Mouse (Mus musculus) midbrain, embryonic 14.5 days (tissue): Measurements from ENCODE around the gene Sgms2. TPM values are rescaled to one million over a fixed set of nuclear protein-coding genes. Genes with fewer than 3 reads are reported as not detected.

ENCODE experiments used
- ATAC-seq: fragments of 200-750 bp; cut with Nextera tagmentation; 2 replicates; pipeline ENCODE4 v1.8.0; 2017; ENCODE audit warnings: moderate number of reproducible peaks, moderate library complexity; ENCODE audit not compliant: low FRiP score, low TSS enrichment
- DNase-seq: peaks from one replicate; pipeline ENCODE4 v3.0.0-alpha.2; 2015
- H3K27ac ChIP-seq: fragments of 300-500 bp; sonication (generic); replicated peaks from 2 replicates; pipeline ENCODE4 v1.5.1; 2014; ENCODE audit warnings: mild to moderate bottlenecking, low read depth, low read length, moderate library complexity
- H3K27me3 ChIP-seq: fragments of 300-500 bp; sonication (generic); 2 replicates; pipeline ENCODE4 v1.6.1; 2014; ENCODE audit warnings: low read length, control low read depth, mixed read lengths; ENCODE audit not compliant: control insufficient read depth, insufficient read depth
- H3K36me3 ChIP-seq: fragments of 300-500 bp; sonication (generic); 2 replicates; pipeline ENCODE4 v1.6.1; 2014; ENCODE audit warnings: low read length, control low read depth; ENCODE audit not compliant: control insufficient read depth, insufficient read depth
- H3K4me1 ChIP-seq: fragments of 300-500 bp; sonication (generic); 2 replicates; pipeline ENCODE4 v1.6.1; 2014; ENCODE audit warnings: mild to moderate bottlenecking, antibody characterized with exemption, low read length, control low read depth; ENCODE audit not compliant: control insufficient read depth, insufficient read depth
- H3K4me2 ChIP-seq: fragments of 300-500 bp; sonication (generic); 2 replicates; pipeline ENCODE4 v1.6.1; 2014; ENCODE audit warnings: mild to moderate bottlenecking, low read length, moderate library complexity
- H3K4me3 ChIP-seq: fragments of 300-500 bp; sonication (generic); replicated peaks from 2 replicates; pipeline ENCODE4 v1.5.1; 2014; ENCODE audit warnings: low read depth, low read length
- H3K9ac ChIP-seq: fragments of 300-500 bp; sonication (generic); replicated peaks from 2 replicates; pipeline ENCODE4 v1.6.1; 2014; ENCODE audit warnings: mild to moderate bottlenecking, low read length, moderate library complexity
- H3K9me3 ChIP-seq: fragments of 300-500 bp; sonication (generic); 2 replicates; pipeline ENCODE4 v1.6.1; 2016; ENCODE audit warnings: low read length, control low read depth, mixed read lengths; ENCODE audit not compliant: control insufficient read depth
- WGBS: fragments of 180-500 bp; shearing (Covaris S2); extraction: QIAGEN DNeasy Blood & Tissue Kit; methylation state at CpG from one replicate; pipeline ENCODE4 v1.1.7; 2014; 5-methylcytosine and 5-hydroxymethylcytosine counted together
- polyA plus RNA-seq: library from polyadenylated mRNA; unstranded; fragments of >200 nt; fragmentation: Nextera tagmentation; extraction: Ambion mirVana; gene quantifications from 2 replicates; pipeline ENCODE4 v1.2.1, GENCODE M21; 2014

The Sgms2 gene
- 0.50 and 0.93 TPM in 2 replicates for polyA plus RNA-seq

- DNase-seq (no peak), ATAC-seq (no peak)
- Histone ChIP-seq H3K36me3 (no peaks in the 10 kb centered on the region), H3K4me3 (peak within 1 kb of the TSS; percentile 68), H3K27me3 (peaks cover 35% of the 10 kb centered on the region; the same call in 1 of the 2 replicates), H3K9ac (peak within 1 kb of the TSS; percentile 66), H3K9me3 (no peaks in the 10 kb centered on the region), H3K4me1 (0 out of 2 replicates have a peak, but pooled peaks cover 8% of the 10 kb centered on the region), H3K4me2 (peak within 1 kb of the TSS; percentile 98), H3K27ac (no peak within 1 kb of the TSS)
- WGBS, result 89% methylated on average over 2 of the region's 2 CpGs
These were observed at the start of gene Sgms2 for GRCm38 (mm10) chr3:131491361-131491925. TSS of gene Sgms2 (minus strand) at chr3:131491411.

- ATAC-seq (no peak), DNase-seq (no peak)
- Histone ChIP-seq H3K27me3 (no peaks in the 10 kb centered on the region), H3K9ac (no peak overlapping the region), H3K4me1 (no peaks in the 10 kb centered on the region), H3K4me3 (no peak overlapping the region), H3K27ac (no peak overlapping the region), H3K36me3 (no peaks in the 10 kb centered on the region), H3K4me2 (no peak overlapping the region), H3K9me3 (no peaks in the 10 kb centered on the region)
- 93% methylated on average over 3 of the region's 3 CpGs for WGBS
These were observed 34.0 kb upstream of the Sgms2 start for GRCm38 (mm10) chr3:131525229-131525628.

- no peak for ATAC-seq
- H3K9ac ChIP-seq, result no peak overlapping the region
- DNase-seq, result peak; percentile 78
- no peaks in the 10 kb centered on the region for H3K27me3 ChIP-seq
- no peak overlapping the region for H3K27ac ChIP-seq
- no peaks in the 10 kb centered on the region for H3K36me3 ChIP-seq
- no peaks in the 10 kb centered on the region for H3K9me3 ChIP-seq
- no peaks in the 10 kb centered on the region for H3K4me1 ChIP-seq
- no peak overlapping the region for H3K4me3 ChIP-seq
- 18% methylated on average over 11 of the region's 11 CpGs for WGBS
- H3K4me2 ChIP-seq, result no peak overlapping the region
These were observed 33.6 kb upstream of the Sgms2 start for GRCm38 (mm10) chr3:131524779-131525178.

GRCm38 (mm10) chr3:131524210-131524609 is 33.0 kb upstream of the Sgms2 start:
- Histone ChIP-seq H3K36me3 (no peaks in the 10 kb centered on the region), H3K4me3 (no peak overlapping the region), H3K9ac (no peak overlapping the region), H3K27me3 (no peaks in the 10 kb centered on the region), H3K4me1 (no peaks in the 10 kb centered on the region), H3K9me3 (no peaks in the 10 kb centered on the region), H3K4me2 (no peak overlapping the region), H3K27ac (no peak overlapping the region)
- DNase-seq, result no peak
- WGBS, result 76% methylated on average over 5 of the region's 5 CpGs
- ATAC-seq, result no peak

DNA sequence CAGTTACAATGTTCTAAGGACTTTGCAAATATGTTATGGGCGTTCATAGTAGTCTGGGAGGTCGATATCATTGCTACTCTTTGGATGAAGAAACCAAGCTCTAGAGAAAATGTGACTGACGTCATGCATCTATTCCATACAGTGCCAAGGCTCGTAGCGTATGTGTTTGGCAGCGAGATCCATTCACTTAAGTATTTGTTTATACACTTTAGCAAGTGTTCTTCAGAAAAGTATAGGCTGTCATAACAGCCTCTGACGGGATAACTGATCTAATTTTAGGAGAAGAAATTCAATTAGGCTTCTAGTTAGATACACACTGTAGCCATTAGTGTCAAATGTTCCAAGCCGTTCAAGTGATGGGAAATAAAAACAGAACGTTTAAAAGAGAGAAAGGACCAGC is 32.5 kb upstream of the Sgms2 start:
- Histone ChIP-seq H3K27me3 (no peaks in the 10 kb centered on the region), H3K36me3 (no peaks in the 10 kb centered on the region), H3K4me3 (no peak overlapping the region), H3K27ac (no peak overlapping the region), H3K9me3 (no peaks in the 10 kb centered on the region), H3K9ac (no peak overlapping the region), H3K4me2 (no peak overlapping the region), H3K4me1 (no peaks in the 10 kb centered on the region)
- ATAC-seq (no peak), DNase-seq (no peak)
- WGBS, result 87% methylated on average over 9 of the region's 9 CpGs

DNA sequence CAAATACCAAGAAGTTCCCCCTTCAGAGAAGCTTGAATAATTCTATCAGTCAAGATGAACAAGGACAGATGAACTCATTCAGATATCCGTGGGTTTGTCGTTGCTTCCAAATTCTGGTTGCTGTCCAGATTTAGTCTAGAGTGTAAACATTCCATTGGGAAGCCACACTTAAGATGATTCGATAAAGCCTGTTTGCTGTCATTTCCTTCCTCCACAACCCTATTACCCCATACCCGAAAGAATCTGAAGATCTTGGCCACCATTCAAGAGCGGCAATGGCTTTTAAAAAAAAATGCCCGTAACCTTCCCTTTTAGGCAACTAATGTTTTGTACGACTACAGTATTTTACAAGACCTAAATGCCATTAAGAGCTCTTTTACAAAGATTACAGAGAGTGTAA is 31.0 kb upstream of the Sgms2 start:
- no peaks in the 10 kb centered on the region for H3K9me3 ChIP-seq
- no peaks in the 10 kb centered on the region for H3K36me3 ChIP-seq
- no peak overlapping the region for H3K27ac ChIP-seq
- no peak overlapping the region for H3K9ac ChIP-seq
- no peaks in the 10 kb centered on the region for H3K27me3 ChIP-seq
- H3K4me3 ChIP-seq, result no peak overlapping the region
- H3K4me2 ChIP-seq, result no peak overlapping the region
- H3K4me1 ChIP-seq, result no peaks in the 10 kb centered on the region
- ATAC-seq (no peak), DNase-seq (no peak)
- 89% methylated on average over 7 of the region's 7 CpGs for WGBS

DNA sequence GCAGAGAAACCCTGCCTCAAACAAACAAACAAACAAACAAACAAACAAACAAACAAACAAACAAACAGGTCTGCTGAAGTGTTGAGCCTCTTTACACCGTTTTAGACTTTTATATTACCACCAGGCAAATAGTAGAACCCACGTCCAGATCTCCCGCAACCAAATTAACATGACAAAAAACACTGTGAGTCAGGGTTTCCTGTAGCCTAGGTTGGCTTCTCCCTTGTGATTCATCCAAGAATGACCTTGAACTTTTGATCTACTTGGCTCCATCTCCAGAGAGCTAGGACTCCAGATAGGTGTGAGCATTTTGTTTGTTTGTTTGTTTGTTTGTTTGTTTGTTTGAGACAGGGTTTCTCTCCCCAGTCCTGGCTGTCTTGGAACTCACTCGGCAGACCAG is 30.0 kb upstream of the Sgms2 start:
- ATAC-seq, result no peak
- H3K36me3 ChIP-seq, result no peaks in the 10 kb centered on the region
- no peaks in the 10 kb centered on the region for H3K4me1 ChIP-seq
- H3K4me2 ChIP-seq, result no peak overlapping the region
- no peaks in the 10 kb centered on the region for H3K27me3 ChIP-seq
- DNase-seq, result no peak
- 61% methylated on average over 4 of the region's 4 CpGs for WGBS
- H3K4me3 ChIP-seq, result no peak overlapping the region
- no peaks in the 10 kb centered on the region for H3K9me3 ChIP-seq
- H3K27ac ChIP-seq, result no peak overlapping the region
- no peak overlapping the region for H3K9ac ChIP-seq

- Histone ChIP-seq H3K9me3 (no peaks in the 10 kb centered on the region), H3K36me3 (no peaks in the 10 kb centered on the region), H3K9ac (no peak overlapping the region), H3K27me3 (no peaks in the 10 kb centered on the region), H3K4me3 (no peak overlapping the region), H3K4me1 (no peaks in the 10 kb centered on the region), H3K27ac (no peak overlapping the region), H3K4me2 (no peak overlapping the region)
- no peak for DNase-seq
- whole genome bisulfite sequencing, result 87% methylated on average over 6 of the region's 6 CpGs
- no peak for ATAC-seq
These were observed 26.5 kb upstream of the Sgms2 start for GRCm38 (mm10) chr3:131517756-131518155.

DNA sequence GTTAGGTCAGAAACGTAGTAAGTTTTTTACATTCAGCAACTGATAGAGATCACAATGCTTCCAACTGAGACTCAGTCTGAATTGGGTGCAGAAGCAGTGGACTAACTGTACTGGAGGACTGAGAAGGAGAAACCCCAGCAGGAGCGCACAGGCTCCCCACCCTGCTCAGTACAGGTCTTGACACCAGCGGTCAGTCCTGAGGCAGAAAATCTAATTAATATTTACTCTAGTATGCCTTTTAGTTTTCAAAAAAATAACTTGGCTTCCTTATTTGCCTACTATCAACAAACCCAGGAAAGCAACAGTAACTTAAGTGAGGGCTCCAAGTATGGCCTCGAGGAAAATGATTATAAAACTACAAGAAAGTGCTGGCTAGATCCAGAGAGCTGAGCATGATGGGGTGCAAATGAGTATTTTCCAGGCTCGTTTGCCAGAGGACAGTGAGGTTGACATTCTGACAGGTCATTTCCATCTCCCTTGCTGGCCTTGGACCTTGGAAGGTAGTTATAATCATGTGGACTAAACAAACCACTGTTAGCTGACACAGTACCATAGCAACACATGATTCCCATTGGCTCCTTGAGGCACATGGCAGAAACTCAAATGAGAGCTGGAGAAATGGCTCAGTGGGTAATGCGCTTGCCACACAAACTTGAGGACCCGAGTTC is 25.3 kb upstream of the Sgms2 start:
- Histone ChIP-seq H3K36me3 (no peaks in the 10 kb centered on the region), H3K4me1 (no peaks in the 10 kb centered on the region), H3K4me3 (no peak overlapping the region), H3K27me3 (no peaks in the 10 kb centered on the region), H3K9me3 (no peaks in the 10 kb centered on the region), H3K9ac (no peak overlapping the region), H3K27ac (no peak overlapping the region), H3K4me2 (no peak overlapping the region)
- ATAC-seq, result no peak
- 86% methylated on average over 7 of the region's 7 CpGs for WGBS
- DNase-seq, result no peak
